Mouse (Mus musculus) heart, embryonic 15.5 days (tissue): Measurements from ENCODE around the gene Kcnrg. TPM values are rescaled to one million over a fixed set of nuclear protein-coding genes. Genes with fewer than 3 reads are reported as not detected.
"Not testable (repeated sequence)": the region's sequence is repeated elsewhere in the genome, so short reads cannot be mapped to it uniquely, and the experiment has no call there.

Source experiments
- ATAC-seq: fragments of 200-750 bp; cut with Nextera tagmentation; replicated peaks from 2 replicates; pipeline ENCODE4 v1.8.0; 2017; ENCODE audit warnings: low read depth, moderate TSS enrichment; ENCODE audit not compliant: insufficient number of reproducible peaks, insufficient read depth, low FRiP score
- H3K27ac ChIP-seq: fragments of 300-500 bp; sonication (generic); 2 replicates; pipeline ENCODE4 v1.5.1; 2015; ENCODE audit warnings: mild to moderate bottlenecking, inconsistent platforms
- H3K27me3 ChIP-seq: fragments of 300-500 bp; sonication (generic); 2 replicates; pipeline ENCODE4 v1.6.1; 2015; ENCODE audit warnings: inconsistent platforms
- H3K36me3 ChIP-seq: fragments of 300-500 bp; sonication (generic); 2 replicates; pipeline ENCODE4 v1.6.1; 2015; ENCODE audit warnings: mild to moderate bottlenecking, inconsistent platforms
- H3K4me1 ChIP-seq: fragments of 300-500 bp; sonication (generic); replicated peaks from 2 replicates; pipeline ENCODE4 v1.6.1; 2015; ENCODE audit warnings: inconsistent platforms
- H3K4me2 ChIP-seq: fragments of 300-500 bp; sonication (generic); 2 replicates; pipeline ENCODE4 v1.6.1; 2015; ENCODE audit warnings: inconsistent platforms, mild to moderate bottlenecking, moderate library complexity
- H3K4me3 ChIP-seq: fragments of 300-500 bp; sonication (generic); 2 replicates; pipeline ENCODE4 v1.5.1; 2015; ENCODE audit warnings: mild to moderate bottlenecking, inconsistent platforms
- H3K9ac ChIP-seq: fragments of 300-500 bp; sonication (generic); 2 replicates; pipeline ENCODE4 v1.6.1; 2015; ENCODE audit warnings: mild to moderate bottlenecking, inconsistent platforms
- H3K9me3 ChIP-seq: fragments of 300-500 bp; sonication (generic); replicated peaks from 2 replicates; pipeline ENCODE4 v1.6.1; 2016; ENCODE audit warnings: inconsistent platforms
- WGBS: fragments of 180-500 bp; shearing (Covaris S2); methylation state at CpG from one replicate; pipeline ENCODE4 v1.1.7; 2015; ENCODE audit warnings: mixed read lengths; 5-methylcytosine and 5-hydroxymethylcytosine counted together
- polyA plus RNA-seq: library from polyadenylated mRNA; unstranded; fragments of >200 nt; fragmentation: Nextera tagmentation; extraction: Ambion mirVana; gene quantifications from 2 replicates; pipeline ENCODE4 v1.2.1, GENCODE M21; 2015

Gene Kcnrg
- polyA plus RNA-seq, 1 experiment from 2014 or later = 0.28 TPM

- Histone ChIP-seq H3K9ac (peak within 1 kb of the TSS; percentile 91), H3K4me1 (peaks cover 14% of the 10 kb centered on the region), H3K27me3 (no peaks in the 10 kb centered on the region), H3K36me3 (no peaks in the 10 kb centered on the region), H3K27ac (peak within 1 kb of the TSS; percentile 85; the same call in 1 of the 2 replicates), H3K9me3 (no peaks in the 10 kb centered on the region), H3K4me3 (peak within 1 kb of the TSS; percentile 92), H3K4me2 (peak within 1 kb of the TSS; percentile 59)
- WGBS = 48% methylated on average over 5 of the region's 5 CpGs
- ATAC-seq = no peak
These were observed 9.3 kb upstream of the Kcnrg start, which contains the start of gene Trim13 for GRCm38 (mm10) chr14:61597968-61598367. Trim13 (plus strand) TSS chr14:61598247.

DNA sequence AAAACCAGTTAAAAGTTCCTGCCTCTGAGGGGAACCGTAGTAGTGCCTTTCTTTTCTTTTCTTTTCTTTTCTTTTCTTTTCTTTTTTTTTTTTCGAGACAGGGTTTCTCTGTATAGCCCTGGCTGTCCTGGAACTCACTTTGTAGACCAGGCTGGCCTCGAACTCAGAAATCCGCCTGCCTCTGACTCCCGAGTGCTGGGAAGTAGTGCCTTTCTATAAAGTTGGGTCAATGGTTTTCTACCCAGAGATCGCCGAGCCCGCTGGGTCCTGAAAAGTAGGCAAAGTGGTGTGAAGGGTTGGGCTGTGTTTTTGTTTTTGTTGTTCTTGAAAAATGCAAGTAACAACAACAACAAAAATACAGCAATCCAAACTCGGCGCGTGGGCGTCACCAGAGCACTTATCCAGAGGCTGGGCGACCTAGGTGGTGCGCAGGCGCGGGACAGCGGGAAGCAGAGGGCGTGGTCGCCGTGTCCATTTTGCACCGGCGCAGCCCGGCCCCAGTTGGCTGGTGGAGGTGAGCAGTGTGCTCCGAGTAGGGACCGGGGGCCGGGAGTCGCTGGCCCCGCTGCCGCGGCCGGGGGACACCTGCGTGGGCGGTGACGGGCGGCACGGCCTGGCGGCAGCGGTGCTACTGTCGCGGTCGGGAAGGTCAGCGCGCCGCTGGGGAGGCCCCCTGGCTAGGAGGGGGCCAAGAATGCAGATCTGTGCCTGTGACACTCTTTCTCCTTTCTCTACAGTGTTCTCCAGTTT is 8.0 kb upstream of the Kcnrg start:
- WGBS = 5% methylated on average over 44 of the region's 44 CpGs

GRCm38 (mm10) chr14:61601348-61601747 is 5.9 kb upstream of the Kcnrg start:
- H3K27ac ChIP-seq = 0 out of 2 replicates have a peak overlapping the region, but pooled peaks have one; percentile 13
- no peaks in the 10 kb centered on the region for H3K27me3 ChIP-seq
- H3K9ac ChIP-seq = no peak overlapping the region
- peaks cover 7% of the 10 kb centered on the region for H3K36me3 ChIP-seq
- ATAC-seq = no peak
- 68% methylated on average over 9 of the region's 9 CpGs for WGBS
- H3K4me1 ChIP-seq = peaks cover 14% of the 10 kb centered on the region
- H3K9me3 ChIP-seq = no peaks in the 10 kb centered on the region
- peak overlapping the region; percentile 59; the same call in 1 of the 2 replicates for H3K4me2 ChIP-seq
- H3K4me3 ChIP-seq = no peak overlapping the region

More for the DNA sequence above, 8.0 kb upstream of the Kcnrg start:
- Histone ChIP-seq H3K4me3 (peak overlapping the region; percentile 92), H3K36me3 (peaks cover 7% of the 10 kb centered on the region; the same call in 1 of the 2 replicates), H3K4me2 (peak overlapping the region; percentile 59), H3K27ac (peak overlapping the region; percentile 85), H3K9me3 (no peaks in the 10 kb centered on the region), H3K9ac (peak overlapping the region; percentile 91), H3K4me1 (peaks cover 14% of the 10 kb centered on the region), H3K27me3 (no peaks in the 10 kb centered on the region)
- peak; percentile 97 for ATAC-seq

GRCm38 (mm10) chr14:61603069-61603755 is 4.0 kb upstream of the Kcnrg start:
- H3K9me3 ChIP-seq = no peaks in the 10 kb centered on the region
- no peaks in the 10 kb centered on the region for H3K27me3 ChIP-seq
- H3K4me2 ChIP-seq = no peak overlapping the region
- 80% methylated on average over 8 of the region's 8 CpGs for WGBS
- no peak for ATAC-seq
- H3K36me3 ChIP-seq = peaks cover 7% of the 10 kb centered on the region
- H3K9ac ChIP-seq = no peak overlapping the region
- H3K4me1 ChIP-seq = peaks cover 11% of the 10 kb centered on the region
- no peak overlapping the region for H3K27ac ChIP-seq
- H3K4me3 ChIP-seq = no peak overlapping the region

GRCm38 (mm10) chr14:61604081-61604480 is 3.2 kb upstream of the Kcnrg start:
- Histone ChIP-seq H3K27me3 (no peaks in the 10 kb centered on the region), H3K9me3 (no peaks in the 10 kb centered on the region), H3K9ac (no peak overlapping the region), H3K4me3 (no peak overlapping the region), H3K27ac (no peak overlapping the region), H3K36me3 (peaks cover 7% of the 10 kb centered on the region), H3K4me2 (no peak overlapping the region), H3K4me1 (peaks cover 11% of the 10 kb centered on the region)
- 92% methylated on average over 3 of the region's 3 CpGs for WGBS
- ATAC-seq = no peak

DNA sequence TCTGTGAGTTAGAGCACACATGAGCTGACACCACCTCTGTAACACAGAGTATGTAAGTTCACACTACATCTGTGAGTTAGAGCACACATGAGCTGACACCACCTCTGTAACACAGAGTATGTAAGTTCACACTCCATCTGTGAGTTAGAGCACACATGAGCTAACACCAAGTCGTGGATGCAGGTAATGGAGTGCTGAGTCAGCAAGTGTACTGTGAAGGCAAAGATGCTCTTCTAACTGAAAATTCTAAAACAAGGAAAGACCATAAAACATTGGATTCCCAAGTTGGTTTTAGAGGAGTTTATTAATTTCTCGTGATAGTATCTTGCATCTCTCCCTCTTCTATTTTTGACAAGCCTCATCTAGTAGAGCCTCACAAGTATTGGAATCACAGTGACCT is 1.2 kb upstream of the Kcnrg start:
- 82% methylated on average over 2 of the region's 2 CpGs for WGBS
- not testable (repeated sequence) for H3K4me3 ChIP-seq

DNA sequence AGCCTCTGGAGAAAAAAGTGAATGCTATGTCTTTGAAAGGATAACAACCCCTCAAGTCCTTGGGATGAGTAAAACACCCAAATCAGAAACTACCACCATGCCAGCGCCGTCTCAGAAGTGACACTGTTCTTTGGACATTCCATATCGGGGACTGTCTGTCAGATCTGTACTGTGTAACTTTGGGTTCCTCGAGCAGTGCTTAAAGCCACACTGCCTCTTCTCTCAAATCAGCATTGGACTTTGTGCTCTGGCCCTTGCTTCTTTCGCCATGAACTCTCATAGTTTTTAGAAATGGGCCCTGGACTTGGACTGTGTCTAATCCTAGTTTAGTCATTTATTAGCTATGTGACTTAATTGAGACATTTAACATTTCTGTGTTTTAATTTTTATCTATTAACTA is 4.5 kb downstream of the Kcnrg start:
- no peaks in the 10 kb centered on the region for H3K9me3 ChIP-seq

More for the DNA sequence above, 1.2 kb upstream of the Kcnrg start:
- not testable (repeated sequence) for H3K27me3 ChIP-seq, H3K9ac ChIP-seq, ATAC-seq, H3K36me3 ChIP-seq, H3K4me1 ChIP-seq, H3K27ac ChIP-seq, H3K9me3 ChIP-seq, H3K4me2 ChIP-seq

GRCm38 (mm10) chr14:61613319-61613718 is 6.1 kb downstream of the Kcnrg start:
- H3K9me3 ChIP-seq = no peaks in the 10 kb centered on the region
- H3K36me3 ChIP-seq = no peaks in the 10 kb centered on the region
- ATAC-seq = no peak
- no peak overlapping the region for H3K9ac ChIP-seq
- no peak overlapping the region for H3K27ac ChIP-seq
- H3K4me2 ChIP-seq = no peak overlapping the region
- no peak overlapping the region for H3K4me3 ChIP-seq
- no peaks in the 10 kb centered on the region for H3K4me1 ChIP-seq
- 90% methylated on average over 2 of the region's 2 CpGs for WGBS
- no peaks in the 10 kb centered on the region for H3K27me3 ChIP-seq

More for the DNA sequence above, 4.5 kb downstream of the Kcnrg start:
- WGBS = 87% methylated on average over 5 of the region's 5 CpGs
- H3K4me2 ChIP-seq = no peak overlapping the region
- H3K36me3 ChIP-seq = no peaks in the 10 kb centered on the region
- H3K27ac ChIP-seq = no peak overlapping the region
- no peak overlapping the region for H3K9ac ChIP-seq
- H3K27me3 ChIP-seq = no peaks in the 10 kb centered on the region
- ATAC-seq = no peak
- H3K4me1 ChIP-seq = no peaks in the 10 kb centered on the region
- no peak overlapping the region for H3K4me3 ChIP-seq

DNA sequence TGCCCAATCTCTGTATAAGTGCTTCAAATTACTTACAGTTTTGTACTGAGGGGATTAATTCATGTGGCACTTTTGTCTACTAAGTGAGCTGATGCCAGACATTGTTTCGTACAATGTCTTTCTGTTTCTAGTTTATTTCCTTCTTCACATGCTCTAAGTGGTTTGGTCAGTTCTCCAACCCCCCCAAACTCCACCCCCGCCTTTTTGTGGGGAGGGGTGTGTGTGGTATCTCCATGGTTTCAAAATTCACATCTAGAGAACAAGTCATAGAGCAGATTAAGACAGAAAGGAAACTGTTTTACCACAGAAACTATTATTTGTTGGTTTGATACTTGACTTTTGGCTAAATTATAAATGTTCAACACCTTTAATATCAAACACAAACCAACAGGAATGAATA is 13.1 kb downstream of the Kcnrg start:
- H3K36me3 ChIP-seq = peaks cover 13% of the 10 kb centered on the region; the same call in 1 of the 2 replicates
- WGBS = 86% methylated on average over 2 of the region's 2 CpGs

DNA sequence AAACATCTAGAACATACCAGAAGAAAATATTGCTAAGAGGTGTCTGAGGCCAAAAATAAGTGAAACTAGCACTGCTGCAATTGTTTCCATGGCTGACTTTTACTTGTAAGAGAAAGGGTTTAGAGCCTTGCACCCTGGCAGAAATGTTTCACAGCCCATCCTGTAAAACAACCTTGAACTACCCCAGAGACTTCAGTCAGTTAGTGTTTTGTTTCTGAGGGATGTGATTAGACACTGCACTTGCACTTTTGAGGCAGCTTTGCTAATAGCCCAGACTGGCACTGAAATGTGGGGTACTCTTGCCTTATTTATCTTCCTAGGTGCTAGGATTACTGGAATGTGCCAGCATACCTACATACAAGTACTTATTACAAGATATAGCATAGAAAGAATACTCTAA is 28.7 kb downstream of the Kcnrg start:
- Histone ChIP-seq H3K36me3 (peaks cover 18% of the 10 kb centered on the region), H3K27me3 (no peaks in the 10 kb centered on the region), H3K27ac (no peak overlapping the region), H3K4me1 (no peaks in the 10 kb centered on the region), H3K9me3 (no peaks in the 10 kb centered on the region), H3K9ac (no peak overlapping the region), H3K4me2 (no peak overlapping the region), H3K4me3 (no peak overlapping the region)
- ATAC-seq = no peak

More for the DNA sequence above, 13.1 kb downstream of the Kcnrg start:
- no peak for ATAC-seq
- H3K4me1 ChIP-seq = no peaks in the 10 kb centered on the region
- H3K9ac ChIP-seq = no peak overlapping the region
- no peak overlapping the region for H3K4me2 ChIP-seq
- no peak overlapping the region for H3K27ac ChIP-seq
- H3K4me3 ChIP-seq = no peak overlapping the region
- no peaks in the 10 kb centered on the region for H3K27me3 ChIP-seq
- no peaks in the 10 kb centered on the region for H3K9me3 ChIP-seq

GRCm38 (mm10) chr14:61642668-61643067 is 35.4 kb downstream of the Kcnrg start:
- H3K4me1 ChIP-seq = no peaks in the 10 kb centered on the region
- WGBS = 36% methylated on average over 1 of the region's 1 CpGs
- H3K27ac ChIP-seq = no peak overlapping the region
- ATAC-seq = no peak
- no peaks in the 10 kb centered on the region for H3K9me3 ChIP-seq
- no peaks in the 10 kb centered on the region for H3K27me3 ChIP-seq
- H3K36me3 ChIP-seq = no peaks in the 10 kb centered on the region
- H3K4me2 ChIP-seq = no peak overlapping the region
- H3K9ac ChIP-seq = no peak overlapping the region
- no peak overlapping the region for H3K4me3 ChIP-seq
